Mouse (Mus musculus): Measurements from ENCODE around the gene Tcp11l1. TPM values are rescaled to one million over a fixed set of nuclear protein-coding genes. Genes with fewer than 3 reads are reported as not detected.
A peak's percentile ranks its signal among the peaks of the same experiment; 100 is the strongest.

The Tcp11l1 gene
- total and polyA plus RNA-seq, 3 experiments: 3.0 to 8.1 (median 8.0) TPM

- Histone ChIP-seq H3K4me3 (no peak overlapping the region), H3K79me2 (replicated peaks; ENCODE audit: control insufficient read depth, insufficient read depth, low read length) (no peaks in the 10 kb centered on the region), H3K9ac (ENCODE audit: low read depth, low read length) (no peak overlapping the region), H3K4me1 (ENCODE audit: control insufficient read depth, insufficient read depth, low read length) (no peaks in the 10 kb centered on the region), H3K27me3 (ENCODE audit: control insufficient read depth, insufficient read depth, low read length) (no peaks in the 10 kb centered on the region), H3K27ac (no peak overlapping the region), H3K36me3 (ENCODE audit: control insufficient read depth, insufficient read depth, low read length) (no peaks in the 10 kb centered on the region)
- TF ChIP-seq POLR2A (IDR thresholded peaks at IDR 0.05; ENCODE audit: insufficient read depth, low read depth, low read length) (no peak), CTCF (IDR thresholded peaks at IDR 0.05) (no peak), EP300 (IDR thresholded peaks at IDR 0.05; ENCODE audit: insufficient read depth, low read depth, low read length) (no peak)
- no peak for DNase-seq
- intact Hi-C loops (cut with DNase I): no loop called here
Measured at GRCm38 (mm10) chr2:104671724-104672123, 40.2 kb downstream of the Tcp11l1 start.

GRCm38 (mm10) chr2:104669122-104669804 lies 42.7 kb downstream of the Tcp11l1 start:
- TF ChIP-seq EP300 (IDR thresholded peaks at IDR 0.05; ENCODE audit: insufficient read depth, low read depth, low read length) (no peak), CTCF (IDR thresholded peaks at IDR 0.05) (peak; percentile 39), POLR2A (IDR thresholded peaks at IDR 0.05; ENCODE audit: insufficient read depth, low read depth, low read length) (no peak)
- Histone ChIP-seq H3K9ac (ENCODE audit: low read depth, low read length) (no peak overlapping the region), H3K79me2 (replicated peaks; ENCODE audit: control insufficient read depth, insufficient read depth, low read length) (no peaks in the 10 kb centered on the region), H3K27ac (no peak overlapping the region), H3K36me3 (ENCODE audit: control insufficient read depth, insufficient read depth, low read length) (no peaks in the 10 kb centered on the region), H3K4me3 (no peak overlapping the region), H3K4me1 (ENCODE audit: control insufficient read depth, insufficient read depth, low read length) (no peaks in the 10 kb centered on the region), H3K27me3 (ENCODE audit: control insufficient read depth, insufficient read depth, low read length) (no peaks in the 10 kb centered on the region)
- DNase-seq: no peak
- WGBS: 80% methylated on average over 6 of the region's 6 CpGs
- intact Hi-C loops (cut with DNase I): no loop called here

- H3K27ac ChIP-seq: no peak overlapping the region
- H3K4me3 ChIP-seq: no peak overlapping the region
- H3K79me2 ChIP-seq (replicated peaks; ENCODE audit: control insufficient read depth, insufficient read depth, low read length): no peaks in the 10 kb centered on the region
- WGBS: 83% methylated on average over 8 of the region's 8 CpGs
- no peak overlapping the region for H3K9ac ChIP-seq (ENCODE audit: low read depth, low read length)
- intact Hi-C loops (cut with DNase I): no loop called here
- H3K27me3 ChIP-seq (ENCODE audit: control insufficient read depth, insufficient read depth, low read length): no peaks in the 10 kb centered on the region
- no peaks in the 10 kb centered on the region for H3K36me3 ChIP-seq (ENCODE audit: control insufficient read depth, insufficient read depth, low read length)
- TF ChIP-seq POLR2A (IDR thresholded peaks at IDR 0.05; ENCODE audit: insufficient read depth, low read depth, low read length) (no peak), CTCF (IDR thresholded peaks at IDR 0.05) (no peak), EP300 (IDR thresholded peaks at IDR 0.05; ENCODE audit: insufficient read depth, low read depth, low read length) (no peak)
- no peak for DNase-seq
- no peaks in the 10 kb centered on the region for H3K4me1 ChIP-seq (ENCODE audit: control insufficient read depth, insufficient read depth, low read length)
Measured at GRCm38 (mm10) chr2:104663372-104664100, 48.4 kb downstream of the Tcp11l1 start.

GRCm38 (mm10) chr2:104658659-104659058 lies 53.3 kb downstream of the Tcp11l1 start:
- no peak for DNase-seq
- H3K4me1 ChIP-seq (ENCODE audit: control insufficient read depth, insufficient read depth, low read length): no peaks in the 10 kb centered on the region
- H3K36me3 ChIP-seq (ENCODE audit: control insufficient read depth, insufficient read depth, low read length): no peaks in the 10 kb centered on the region
- TF ChIP-seq CTCF (IDR thresholded peaks at IDR 0.05): no peak
- no peak for TF ChIP-seq EP300 (IDR thresholded peaks at IDR 0.05; ENCODE audit: insufficient read depth, low read depth, low read length)
- no peak for TF ChIP-seq POLR2A (IDR thresholded peaks at IDR 0.05; ENCODE audit: insufficient read depth, low read depth, low read length)
- no peaks in the 10 kb centered on the region for H3K27me3 ChIP-seq (ENCODE audit: control insufficient read depth, insufficient read depth, low read length)
- H3K79me2 ChIP-seq (replicated peaks; ENCODE audit: control insufficient read depth, insufficient read depth, low read length): no peaks in the 10 kb centered on the region
- intact Hi-C loops (cut with DNase I): loop anchor here (10.0 kb wide), 1 partner anchor 214 kb away; no protein-coding TSS in a partner anchor
- H3K9ac ChIP-seq (ENCODE audit: low read depth, low read length): no peak overlapping the region
- no peak overlapping the region for H3K4me3 ChIP-seq
- no peak overlapping the region for H3K27ac ChIP-seq
- WGBS: 95% methylated on average over 1 of the region's 1 CpGs

GRCm38 (mm10) chr2:104615985-104616711 lies 95.8 kb downstream of the Tcp11l1 start:
- no peaks in the 10 kb centered on the region for H3K36me3 ChIP-seq (ENCODE audit: control insufficient read depth, insufficient read depth, low read length)
- H3K27ac ChIP-seq: no peak overlapping the region
- H3K9ac ChIP-seq (ENCODE audit: low read depth, low read length): no peak overlapping the region
- H3K27me3 ChIP-seq (ENCODE audit: control insufficient read depth, insufficient read depth, low read length): no peaks in the 10 kb centered on the region
- no peaks in the 10 kb centered on the region for H3K79me2 ChIP-seq (replicated peaks; ENCODE audit: control insufficient read depth, insufficient read depth, low read length)
- intact Hi-C loops (cut with DNase I): no loop called here
- TF ChIP-seq EP300 (IDR thresholded peaks at IDR 0.05; ENCODE audit: insufficient read depth, low read depth, low read length): no peak
- TF ChIP-seq POLR2A (IDR thresholded peaks at IDR 0.05; ENCODE audit: insufficient read depth, low read depth, low read length): no peak
- H3K4me3 ChIP-seq: no peak overlapping the region
- DNase-seq: no peak
- WGBS: 83% methylated on average over 4 of the region's 4 CpGs
- no peaks in the 10 kb centered on the region for H3K4me1 ChIP-seq (ENCODE audit: control insufficient read depth, insufficient read depth, low read length)
